Mouse (Mus musculus) spleen, embryonic (tissue): ENCODE measurements around the gene Ms4a4a.
"Not testable (repeated sequence)": the region's sequence is repeated elsewhere in the genome, so short reads cannot be mapped to it uniquely, and the experiment has no call there.

Source experiments
- CTCF ChIA-PET: fragments of 350-600 bp; sonication (Branson Sonifier 250); formaldehyde crosslinking; loops from one replicate; lab custom pipeline; 2022; lab: Charles Lee

Gene Ms4a4a

GRCm38 (mm10) chr19:11418865-11419264, 43.5 kb downstream of the Ms4a4a start:
- CTCF ChIA-PET, result not testable (repeated sequence)

- CTCF ChIA-PET, result not testable (repeated sequence)
These were observed 55.9 kb downstream of the Ms4a4a start for GRCm38 (mm10) chr19:11431209-11431608.

- CTCF ChIA-PET, result no interaction called here
These were observed 59.9 kb downstream of the Ms4a4a start for GRCm38 (mm10) chr19:11435058-11435834.
